Mouse (Mus musculus) heart, postnatal 0 days (tissue): ENCODE data around the gene Ly6g6f.

Experiments
- CTCF ChIP-seq: IDR thresholded peaks from 2 replicates; pipeline ENCODE4 v1.5.1; 2016; ENCODE audit warnings: antibody characterized with exemption, control low read depth, low read depth
- EP300 ChIP-seq: IDR thresholded peaks from 2 replicates; pipeline ENCODE4 v1.6.1; 2016; ENCODE audit warnings: antibody characterized with exemption, low read depth

GRCm38 (mm10) chr17:35103221-35103690 is 17.8 kb upstream of the Ly6g6f start:
- no peak for TF ChIP-seq CTCF
- TF ChIP-seq EP300, result no peak
